Mouse (Mus musculus) hindbrain, embryonic 16.5 days (tissue): ENCODE measurements around the gene Rabgef1. TPM values are rescaled to one million over a fixed set of nuclear protein-coding genes. Genes with fewer than 3 reads are reported as not detected.

Experiments used
- polyA plus RNA-seq: library from polyadenylated mRNA; unstranded; fragments of >200 nt; fragmentation: Nextera tagmentation; extraction: Ambion mirVana; gene quantifications from 2 replicates; pipeline ENCODE4 v1.2.1, GENCODE M21; 2015

The Rabgef1 gene
- polyA plus RNA-seq, 1 experiment from 2014 or later: 40.0 TPM

Other genes with a start within 250 kb of the Rabgef1 start
- 22.6 and 27.3 TPM in 2 replicates for gene Vkorc1l1, start 229.8 kb upstream of the Rabgef1 start, polyA plus RNA-seq
- 35.8 and 37.3 TPM in 2 replicates for gene Gusb, start 168.7 kb upstream of the Rabgef1 start, polyA plus RNA-seq
- gene Asl, start 142.6 kb upstream of the Rabgef1 start, polyA plus RNA-seq: 39.3 and 49.5 TPM in 2 replicates
- 78.0 and 92.1 TPM in 2 replicates for gene Crcp, start 142.5 kb upstream of the Rabgef1 start, polyA plus RNA-seq
- 58.3 and 59.2 TPM in 2 replicates for gene Tpst1, start 98.5 kb upstream of the Rabgef1 start, polyA plus RNA-seq
- 18.9 and 19.5 TPM in 2 replicates for gene Kctd7, start 26.9 kb upstream of the Rabgef1 start, polyA plus RNA-seq
- gene Tmem248, start 45.3 kb downstream of the Rabgef1 start, polyA plus RNA-seq: 26.0 and 26.6 TPM in 2 replicates
- 56.1 and 64.4 TPM in 2 replicates for gene Sbds, start 83.7 kb downstream of the Rabgef1 start, polyA plus RNA-seq
- 22.0 and 23.5 TPM in 2 replicates for gene Tyw1, start 83.8 kb downstream of the Rabgef1 start, polyA plus RNA-seq
- 40.4 and 49.3 TPM in 2 replicates for gene Caln1, start 197.7 kb downstream of the Rabgef1 start, polyA plus RNA-seq
- 0.69 TPM in 1 of 2 replicates, not detected in the other for gene A330070K13Rik, start 212.8 kb downstream of the Rabgef1 start, polyA plus RNA-seq